Mouse (Mus musculus): ENCODE measurements at regions not wholly inside any gene's neighbourhood (a gene's known extent, or its start where the extent isn't known, plus 50 kb on each side); places are given as distances from the start of the nearest gene placed in this dataset.

GRCm38 (mm10) chr10:97851487-97851886 lies 124.9 kb upstream of the C030005K15Rik start:
- no peaks in the 10 kb centered on the region for H3K36me3 ChIP-seq (replicated peaks)
- H3K4me3 ChIP-seq (ENCODE audit: low read depth, low read length), result no peak overlapping the region
- H3K27me3 ChIP-seq (ENCODE audit: insufficient read depth, low read length), result no peaks in the 10 kb centered on the region
- H3K9me3 ChIP-seq (replicated peaks), result no peaks in the 10 kb centered on the region
- no peak for TF ChIP-seq POLR2AphosphoS5 (IDR thresholded peaks at IDR 0.05; ENCODE audit: insufficient replicate concordance, low read depth, low read length)
- no peak for TF ChIP-seq CTCF (IDR thresholded peaks at IDR 0.05; ENCODE audit: low read depth, low read length)
- TF ChIP-seq GATA1 (IDR thresholded peaks at IDR 0.05; ENCODE audit: borderline replicate concordance, low read length), result no peak
- no peak for TF ChIP-seq TAL1 (conservative IDR thresholded peaks at IDR 0.05; ENCODE audit: low read depth, low read length)
- no peak for TF ChIP-seq GATA2 (IDR thresholded peaks at IDR 0.05; ENCODE audit: borderline replicate concordance, low read depth, low read length)
- ATAC-seq (ENCODE audit: extremely low read depth, insufficient number of reproducible peaks, low FRiP score, poor library complexity, severe bottlenecking), result no peak
- DNase-seq (ENCODE audit: low spot score), result no peak
- no peaks in the 10 kb centered on the region for H3K4me1 ChIP-seq (ENCODE audit: insufficient read depth, low read depth, low read length)

GRCm38 (mm10) chr10:97877088-97877487 lies 150.5 kb upstream of the C030005K15Rik start:
- Histone ChIP-seq H3K4me1 (ENCODE audit: insufficient read depth, low read depth, low read length) (no peaks in the 10 kb centered on the region), H3K4me3 (ENCODE audit: low read depth, low read length) (no peak overlapping the region), H3K36me3 (replicated peaks) (no peaks in the 10 kb centered on the region), H3K9me3 (replicated peaks) (no peaks in the 10 kb centered on the region), H3K27me3 (ENCODE audit: insufficient read depth, low read length) (no peaks in the 10 kb centered on the region)
- TF ChIP-seq POLR2AphosphoS5 (IDR thresholded peaks at IDR 0.05; ENCODE audit: insufficient replicate concordance, low read depth, low read length) (no peak), GATA2 (IDR thresholded peaks at IDR 0.05; ENCODE audit: borderline replicate concordance, low read depth, low read length) (no peak), CTCF (IDR thresholded peaks at IDR 0.05; ENCODE audit: low read depth, low read length) (no peak), GATA1 (IDR thresholded peaks at IDR 0.05; ENCODE audit: borderline replicate concordance, low read length) (no peak), TAL1 (conservative IDR thresholded peaks at IDR 0.05; ENCODE audit: low read depth, low read length) (no peak)
- DNase-seq (ENCODE audit: low spot score) (no peak), ATAC-seq (ENCODE audit: extremely low read depth, insufficient number of reproducible peaks, low FRiP score, poor library complexity, severe bottlenecking) (no peak)

GRCm38 (mm10) chr10:97886049-97886448 lies 159.5 kb upstream of the C030005K15Rik start:
- no peaks in the 10 kb centered on the region for H3K27me3 ChIP-seq (ENCODE audit: insufficient read depth, low read length)
- ATAC-seq (ENCODE audit: extremely low read depth, insufficient number of reproducible peaks, low FRiP score, poor library complexity, severe bottlenecking), result no peak
- H3K4me3 ChIP-seq (ENCODE audit: low read depth, low read length), result no peak overlapping the region
- DNase-seq (ENCODE audit: low spot score), result no peak
- no peaks in the 10 kb centered on the region for H3K9me3 ChIP-seq (replicated peaks)
- no peaks in the 10 kb centered on the region for H3K36me3 ChIP-seq (replicated peaks)
- no peaks in the 10 kb centered on the region for H3K4me1 ChIP-seq (ENCODE audit: insufficient read depth, low read depth, low read length)
- TF ChIP-seq GATA2 (IDR thresholded peaks at IDR 0.05; ENCODE audit: borderline replicate concordance, low read depth, low read length) (no peak), POLR2AphosphoS5 (IDR thresholded peaks at IDR 0.05; ENCODE audit: insufficient replicate concordance, low read depth, low read length) (no peak), CTCF (IDR thresholded peaks at IDR 0.05; ENCODE audit: low read depth, low read length) (no peak), GATA1 (IDR thresholded peaks at IDR 0.05; ENCODE audit: borderline replicate concordance, low read length) (no peak)

GRCm38 (mm10) chr10:97905793-97906192 lies 179.2 kb upstream of the C030005K15Rik start:
- no peaks in the 10 kb centered on the region for H3K27me3 ChIP-seq (ENCODE audit: insufficient read depth, low read length)
- DNase-seq (ENCODE audit: low spot score), result no peak
- ATAC-seq (ENCODE audit: extremely low read depth, insufficient number of reproducible peaks, low FRiP score, poor library complexity, severe bottlenecking), result no peak
- no peaks in the 10 kb centered on the region for H3K4me1 ChIP-seq (ENCODE audit: insufficient read depth, low read depth, low read length)
- no peak overlapping the region for H3K4me3 ChIP-seq (ENCODE audit: low read depth, low read length)
- H3K9me3 ChIP-seq (replicated peaks), result no peaks in the 10 kb centered on the region
- H3K36me3 ChIP-seq (replicated peaks), result no peaks in the 10 kb centered on the region
- TF ChIP-seq GATA1 (IDR thresholded peaks at IDR 0.05; ENCODE audit: borderline replicate concordance, low read length) (no peak), POLR2AphosphoS5 (IDR thresholded peaks at IDR 0.05; ENCODE audit: insufficient replicate concordance, low read depth, low read length) (no peak), GATA2 (IDR thresholded peaks at IDR 0.05; ENCODE audit: borderline replicate concordance, low read depth, low read length) (no peak), CTCF (IDR thresholded peaks at IDR 0.05; ENCODE audit: low read depth, low read length) (no peak), TAL1 (conservative IDR thresholded peaks at IDR 0.05; ENCODE audit: low read depth, low read length) (no peak)

- ATAC-seq (ENCODE audit: extremely low read depth, insufficient number of reproducible peaks, low FRiP score, poor library complexity, severe bottlenecking), result no peak
- Histone ChIP-seq H3K27me3 (ENCODE audit: insufficient read depth, low read length) (no peaks in the 10 kb centered on the region), H3K9me3 (replicated peaks) (no peaks in the 10 kb centered on the region), H3K4me1 (ENCODE audit: insufficient read depth, low read depth, low read length) (no peaks in the 10 kb centered on the region), H3K36me3 (replicated peaks) (no peaks in the 10 kb centered on the region), H3K4me3 (ENCODE audit: low read depth, low read length) (no peak overlapping the region)
- no peak for DNase-seq (ENCODE audit: low spot score)
- TF ChIP-seq GATA2 (IDR thresholded peaks at IDR 0.05; ENCODE audit: borderline replicate concordance, low read depth, low read length), result no peak
- no peak for TF ChIP-seq TAL1 (conservative IDR thresholded peaks at IDR 0.05; ENCODE audit: low read depth, low read length)
- TF ChIP-seq CTCF (IDR thresholded peaks at IDR 0.05; ENCODE audit: low read depth, low read length), result no peak
- no peak for TF ChIP-seq GATA1 (IDR thresholded peaks at IDR 0.05; ENCODE audit: borderline replicate concordance, low read length)
- no peak for TF ChIP-seq POLR2AphosphoS5 (IDR thresholded peaks at IDR 0.05; ENCODE audit: insufficient replicate concordance, low read depth, low read length)
Measured at GRCm38 (mm10) chr10:97925568-97925967, 199.0 kb upstream of the C030005K15Rik start.

- DNase-seq (ENCODE audit: low spot score), result no peak
- Histone ChIP-seq H3K4me3 (ENCODE audit: low read depth, low read length) (no peak overlapping the region), H3K36me3 (replicated peaks) (no peaks in the 10 kb centered on the region), H3K4me1 (ENCODE audit: insufficient read depth, low read depth, low read length) (no peaks in the 10 kb centered on the region), H3K27me3 (ENCODE audit: insufficient read depth, low read length) (no peaks in the 10 kb centered on the region), H3K9me3 (replicated peaks) (no peaks in the 10 kb centered on the region)
- no peak for ATAC-seq (ENCODE audit: extremely low read depth, insufficient number of reproducible peaks, low FRiP score, poor library complexity, severe bottlenecking)
- TF ChIP-seq TAL1 (conservative IDR thresholded peaks at IDR 0.05; ENCODE audit: low read depth, low read length), result no peak
- no peak for TF ChIP-seq GATA2 (IDR thresholded peaks at IDR 0.05; ENCODE audit: borderline replicate concordance, low read depth, low read length)
- TF ChIP-seq CTCF (IDR thresholded peaks at IDR 0.05; ENCODE audit: low read depth, low read length), result no peak
- no peak for TF ChIP-seq POLR2AphosphoS5 (IDR thresholded peaks at IDR 0.05; ENCODE audit: insufficient replicate concordance, low read depth, low read length)
- TF ChIP-seq GATA1 (IDR thresholded peaks at IDR 0.05; ENCODE audit: borderline replicate concordance, low read length), result no peak
Measured at GRCm38 (mm10) chr10:97940345-97940744, 213.8 kb upstream of the C030005K15Rik start.
